Mouse (Mus musculus) gastrocnemius, postnatal 10 days (tissue): ENCODE data around the gene Ttl. TPM values are rescaled to one million over a fixed set of nuclear protein-coding genes. Genes with fewer than 3 reads are reported as not detected.

ENCODE experiments used
- DNase-seq: peaks from one replicate; pipeline ENCODE4 v3.0.0; 2021; ENCODE audit warnings: mixed read lengths
- total RNA-seq, 2 experiments: library from RNA; stranded (reverse); gene quantifications; 2 replicates each; pipeline ENCODE4 v1.2.3; 2021

The Ttl gene
- total RNA-seq, 2 experiments from 2014 or later, result 8.9 to 11.2 TPM

- peak; percentile 36 for DNase-seq
Measured at GRCm38 (mm10) chr2:129084959-129085358, 19.2 kb downstream of the Ttl start.

- DNase-seq, result no peak
Measured at GRCm38 (mm10) chr2:129087520-129087919, 21.8 kb downstream of the Ttl start.

- no peak for DNase-seq
Measured at GRCm38 (mm10) chr2:129090370-129090769, 24.6 kb downstream of the Ttl start.

GRCm38 (mm10) chr2:129092810-129093209 lies 27.1 kb downstream of the Ttl start:
- no peak for DNase-seq

- no peak for DNase-seq
Measured at GRCm38 (mm10) chr2:129093926-129094724, 28.4 kb downstream of the Ttl start.

GRCm38 (mm10) chr2:129100784-129101310 lies 35.1 kb downstream of the Ttl start, which contains the start of gene Polr1b:
Polr1b (plus strand) TSS chr2:129100995.
- peak; percentile 82 for DNase-seq

GRCm38 (mm10) chr2:129112924-129113323 lies 47.2 kb downstream of the Ttl start:
- no peak for DNase-seq

- DNase-seq, result no peak
Measured at GRCm38 (mm10) chr2:129115706-129116367, 50.1 kb downstream of the Ttl start.

- DNase-seq, result no peak
Measured at GRCm38 (mm10) chr2:129116368-129116739, 50.6 kb downstream of the Ttl start.

- no peak for DNase-seq
Measured at GRCm38 (mm10) chr2:129118061-129118460, 52.3 kb downstream of the Ttl start.

- DNase-seq, result no peak
Measured at GRCm38 (mm10) chr2:129121986-129122385, 56.2 kb downstream of the Ttl start.

- DNase-seq, result peak; percentile 73
Measured at GRCm38 (mm10) chr2:129129412-129129929, 63.7 kb downstream of the Ttl start, which contains the start of gene Chchd5. Chchd5 (plus strand) TSS chr2:129129700.

- DNase-seq, result no peak
Measured at GRCm38 (mm10) chr2:129129987-129130545, 64.3 kb downstream of the Ttl start.

- no peak for DNase-seq
Measured at GRCm38 (mm10) chr2:129130776-129131175, 65.0 kb downstream of the Ttl start.

GRCm38 (mm10) chr2:129132231-129132630 lies 66.5 kb downstream of the Ttl start:
- no peak for DNase-seq

- peak; percentile 16 for DNase-seq
Measured at GRCm38 (mm10) chr2:129133006-129133805, 67.5 kb downstream of the Ttl start.

GRCm38 (mm10) chr2:129139906-129140305 lies 74.2 kb downstream of the Ttl start:
- DNase-seq, result no peak
